Mouse (Mus musculus): Measurements from ENCODE around the gene Etnk1.

Etnk1 gene

DNA sequence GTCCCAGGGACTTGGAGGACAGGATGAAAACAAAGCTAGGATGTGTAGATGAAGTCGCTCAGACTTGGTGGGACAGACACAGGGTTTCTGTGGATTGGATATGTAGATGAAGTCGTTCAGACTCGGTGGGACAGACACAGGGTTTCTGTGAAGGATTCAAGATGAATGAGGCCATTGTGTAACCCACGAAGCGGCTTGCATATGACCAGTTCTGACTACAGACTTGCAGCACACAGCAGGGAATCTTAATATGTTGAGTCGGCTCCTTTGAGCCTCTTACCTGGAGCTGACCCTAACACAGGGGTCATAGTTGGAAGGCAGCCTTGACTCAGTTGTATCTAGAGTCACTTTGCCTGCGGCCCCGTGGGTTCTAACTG lies 94.3 kb downstream of the Etnk1 start:
- ATAC-seq (ENCODE audit: insufficient number of reproducible peaks, low FRiP score, low TSS enrichment) = no peak

DNA sequence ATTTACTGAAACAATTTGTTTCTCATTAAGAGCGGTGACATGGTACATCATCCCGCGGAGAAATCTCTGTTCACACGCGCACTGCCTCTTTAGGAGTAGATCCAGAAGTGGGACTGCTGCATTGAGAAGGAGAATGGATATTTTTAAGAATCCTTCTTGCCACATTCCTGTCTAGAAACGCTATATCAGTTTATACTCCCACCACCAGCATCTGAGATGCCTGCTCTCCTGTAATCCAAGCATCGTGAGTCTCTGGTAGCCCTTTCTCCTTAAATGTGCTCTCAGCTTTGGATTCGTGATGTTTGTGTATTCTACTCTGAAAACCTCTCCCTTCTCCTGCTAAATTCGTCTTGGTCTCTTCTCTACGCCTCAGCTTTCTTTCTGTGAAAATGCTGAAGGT lies 98.5 kb downstream of the Etnk1 start:
- ATAC-seq (ENCODE audit: insufficient number of reproducible peaks, low FRiP score, low TSS enrichment) = no peak

DNA sequence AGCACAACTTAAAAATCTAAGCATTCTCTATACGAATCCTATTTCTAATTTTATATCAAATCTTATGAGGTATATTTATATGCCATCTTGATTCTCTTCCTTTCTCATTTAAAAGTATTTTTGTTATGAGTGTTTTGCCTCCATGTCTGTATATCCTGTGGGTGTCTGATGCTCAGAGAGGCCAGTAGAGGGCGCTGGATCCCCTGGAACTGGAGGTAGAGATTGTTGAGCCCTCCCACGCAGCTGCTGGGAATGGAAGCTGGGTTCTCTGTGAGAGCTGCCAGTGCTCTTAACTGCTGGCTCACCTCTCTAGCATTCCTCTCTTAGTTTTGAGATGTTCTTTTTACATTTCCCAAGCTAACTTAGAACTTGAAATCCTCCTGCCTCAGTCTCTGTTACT lies 112.2 kb downstream of the Etnk1 start:
- no peak for ATAC-seq (ENCODE audit: insufficient number of reproducible peaks, low FRiP score, low TSS enrichment)

Data from cerebellum, adult (tissue).